ENCODE assay signal across 8 mouse cellular contexts in the genomic region with DNA sequence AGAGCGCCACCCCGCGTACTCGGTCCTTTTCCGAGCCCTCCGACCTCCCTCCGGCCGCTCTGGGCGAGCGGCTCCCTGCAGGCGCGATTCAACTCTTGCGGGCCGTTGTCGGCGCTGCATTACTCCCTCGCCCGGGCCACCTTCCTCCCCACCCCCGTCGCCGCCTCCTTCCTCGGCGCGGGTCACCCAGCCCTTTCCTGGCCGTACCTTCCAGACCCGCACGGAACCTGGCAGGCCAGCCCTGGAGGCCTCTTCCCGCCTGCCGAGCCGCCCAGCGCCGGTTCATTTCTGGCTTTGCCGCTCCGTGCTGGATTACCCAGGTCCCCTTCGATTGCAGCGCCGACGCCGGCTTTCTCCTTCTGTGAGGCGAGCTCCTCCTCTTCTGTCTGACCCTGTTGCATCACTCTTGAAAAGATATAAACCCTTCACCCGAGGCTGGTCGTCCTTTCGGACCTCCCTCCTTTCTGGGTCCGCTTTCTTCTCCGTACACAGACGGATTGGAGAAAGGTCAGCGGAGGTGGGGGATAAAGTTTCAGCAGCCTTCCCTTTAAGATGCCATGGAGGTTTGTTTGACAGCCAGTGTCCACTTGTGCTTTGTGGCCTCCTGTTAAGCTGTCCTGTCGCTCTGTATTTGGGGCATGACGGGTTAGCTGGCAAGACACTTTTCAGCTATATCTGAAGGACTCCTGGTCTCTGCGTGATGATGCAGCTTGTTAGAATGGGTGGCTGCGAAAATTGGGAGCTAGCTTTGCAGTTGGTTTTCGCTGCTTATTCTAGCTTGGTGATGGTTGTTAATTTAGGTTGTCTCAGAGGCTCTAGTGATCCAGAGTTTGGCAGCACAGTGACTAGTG. TPM values are rescaled to one million over a fixed set of nuclear protein-coding genes. Genes with fewer than 3 reads are reported as not detected.
DNase-seq lines count a peak whose midpoint lies in the region; ATAC-seq lines count a peak whose summit lies in the region.

No protein-coding gene starts in this region.

- H3K4me3 ChIP-seq in forebrain, embryonic 16.5 days (replicated peaks; ENCODE audit: low read length): peak overlapping the region; percentile 93

- no peaks in the 10 kb centered on the region for H3K9me3 ChIP-seq in forebrain, embryonic 16.5 days (ENCODE audit: control insufficient read depth, low read length)

- 2% methylated on average over 52 of the region's 52 CpGs for WGBS in forebrain, embryonic 16.5 days

- H3K36me3 ChIP-seq in forebrain, embryonic 16.5 days (ENCODE audit: control insufficient read depth, insufficient read depth): peaks cover 3% of the 10 kb centered on the region

- peak; percentile 65 for ATAC-seq in forebrain, embryonic 16.5 days

- peak; percentile 36 for DNase-seq in MEL-GATA-1-ER (ENCODE audit: extremely low read depth, low read depth)
- DNase-seq in c-Kit-negative CD71-positive TER-119-positive erythroid progenitor cells, embryonic 14.5 days (ENCODE audit: low read depth, low spot score): peak; percentile 43
- peak; percentile 64 for DNase-seq in heart, postnatal 4 days
- DNase-seq in layer of hippocampus, postnatal 14 days (ENCODE audit: low spot score in 2 of 2): peak; percentile 18 to 29
- peak; percentile 50 for DNase-seq in lung, postnatal 25 days (ENCODE audit: low spot score)
- DNase-seq in ovary, postnatal 36 days (ENCODE audit: low spot score): peak; percentile 63
- DNase-seq in urinary bladder, postnatal 10 days (ENCODE audit: low spot score): peak; percentile 21

- peaks cover 26% of the 10 kb centered on the region for H3K4me1 ChIP-seq in forebrain, embryonic 16.5 days (replicated peaks; ENCODE audit: control insufficient read depth, insufficient read depth, low read length)

- peak overlapping the region; percentile 86 for H3K4me2 ChIP-seq in forebrain, embryonic 16.5 days (ENCODE audit: low read length)

- peak overlapping the region; percentile 70 for H3K27ac ChIP-seq in forebrain, embryonic 16.5 days (ENCODE audit: low read length)

- no peaks in the 10 kb centered on the region for H3K27me3 ChIP-seq in forebrain, embryonic 16.5 days (replicated peaks; ENCODE audit: control insufficient read depth, insufficient read depth, low read length)

- peak overlapping the region; percentile 85 for H3K9ac ChIP-seq in forebrain, embryonic 16.5 days (replicated peaks; ENCODE audit: low read depth, low read length)

RNA-seq across cellular contexts. Expression of gene Uhrf1bp1, which starts 0.8 kb away (rescaled TPM):
- 6.6 and 6.8 TPM in 2 replicates for polyA plus RNA-seq in forebrain, embryonic 16.5 days (2015; fragmentation: Nextera tagmentation; extraction: Ambion mirVana)
- 10 to 100 TPM; 20.7 to 21.9 TPM for total RNA-seq in heart, postnatal 4 days (2021)
- 10 to 100 TPM; 16.1 to 20.3 TPM for total RNA-seq in layer of hippocampus, postnatal 14 days (2021)

RNA-seq across cellular contexts. Expression of gene Snrpc, which starts 19.1 kb away (rescaled TPM):
- 255 and 264 TPM in 2 replicates for polyA plus RNA-seq in forebrain, embryonic 16.5 days (2015; fragmentation: Nextera tagmentation; extraction: Ambion mirVana)
- 100 to 1,000 TPM in 1 of 2 experiments, 10 to 100 TPM in 1; 94.2 to 102 TPM for total RNA-seq in heart, postnatal 4 days (2021)
- total RNA-seq in layer of hippocampus, postnatal 14 days (2021): 10 to 100 TPM; 65.3 to 70.2 TPM

RNA-seq across cellular contexts. Expression of gene D17Wsu92e, which starts 36.6 kb away (rescaled TPM):
- 11.9 and 12.4 TPM in 2 replicates for polyA plus RNA-seq in forebrain, embryonic 16.5 days (2015; fragmentation: Nextera tagmentation; extraction: Ambion mirVana)
- 100 to 1,000 TPM; 104 to 107 TPM for total RNA-seq in heart, postnatal 4 days (2021)
- 100 to 1,000 TPM; 121 to 130 TPM for total RNA-seq in layer of hippocampus, postnatal 14 days (2021)

RNA-seq across cellular contexts. Expression of gene Anks1, which starts 52.1 kb away (rescaled TPM):
- 27.8 and 36.5 TPM in 2 replicates for polyA plus RNA-seq in forebrain, embryonic 16.5 days (2015; fragmentation: Nextera tagmentation; extraction: Ambion mirVana)
- total RNA-seq in heart, postnatal 4 days (2021): 10 to 100 TPM; 54.2 to 59.2 TPM
- 10 to 100 TPM; 38.0 to 39.5 TPM for total RNA-seq in layer of hippocampus, postnatal 14 days (2021)

RNA-seq across cellular contexts. Expression of gene Taf11, which starts 52.6 kb away (rescaled TPM):
- polyA plus RNA-seq in forebrain, embryonic 16.5 days (2015; fragmentation: Nextera tagmentation; extraction: Ambion mirVana): 67.1 and 72.7 TPM in 2 replicates
- total RNA-seq in heart, postnatal 4 days (2021): 10 to 100 TPM; 28.5 to 29.3 TPM
- 10 to 100 TPM; 29.7 to 35.7 TPM for total RNA-seq in layer of hippocampus, postnatal 14 days (2021)

Comparison
In these comparisons a context has a peak if more than half of its experiments do, and no peak if none do; other contexts are left out.
1. Peak in every context shown above with its lines: DNase-seq, ATAC-seq, H3K4me3 ChIP-seq and H3K27ac ChIP-seq.